Mouse (Mus musculus) ovary, adult 10 weeks (tissue): ENCODE data around the gene Arl15. TPM values are rescaled to one million over a fixed set of nuclear protein-coding genes. Genes with fewer than 3 reads are reported as not detected.

Source experiments
- polyA plus RNA-seq: library from polyadenylated mRNA; stranded (reverse); fragments of 350-450 nt; fragmentation: Illumina TruSeq; extraction: RNeasy Lipid Tissue Mini Kit (QIAGEN cat#74804); gene quantifications from one replicate; pipeline ENCODE4 v1.2.3, GENCODE M21; 2014

The Arl15 gene
- 54.5 TPM for polyA plus RNA-seq

GRCm38 (mm10) chr13:113794039-113794704 is at the start of gene Arl15:
Arl15 (plus strand) TSS chr13:113794505.

Other genes starting within 250 kb of the Arl15 start
- 177 TPM for gene Snx18, start 175.9 kb upstream of the Arl15 start, polyA plus RNA-seq
- not detected for gene Hspb3, start 130.8 kb upstream of the Arl15 start, polyA plus RNA-seq